Mouse (Mus musculus): Measurements from ENCODE around the gene Polr2b.

DNA sequence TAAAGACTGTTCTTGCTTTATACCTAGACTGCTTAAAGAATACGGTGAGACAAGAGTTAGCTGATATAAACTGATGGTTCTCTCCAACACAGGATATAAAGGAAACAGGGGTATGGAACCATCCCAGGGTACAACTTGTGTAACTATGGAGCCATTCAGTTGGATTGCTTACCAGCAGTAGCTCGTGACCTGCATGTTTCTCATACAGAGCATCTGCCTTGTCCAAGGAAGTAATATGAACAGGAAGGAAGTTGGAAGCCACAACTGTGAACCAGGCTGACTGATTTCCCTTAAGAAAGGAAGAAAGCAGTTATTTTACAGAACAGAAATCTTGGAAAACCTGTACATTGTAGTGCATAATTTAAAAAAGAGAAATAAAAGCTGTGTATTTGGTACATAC is 10.5 kb upstream of the Polr2b start:
- TF ChIP-seq CTCF (IDR thresholded peaks at IDR 0.05; ENCODE audit: control insufficient read depth, insufficient read depth, insufficient replicate concordance, low read depth, low read length) (no peak), POLR2A (IDR thresholded peaks at IDR 0.05; ENCODE audit: control insufficient read depth, low read depth, low read length) (no peak)
